Mouse (Mus musculus): ENCODE measurements around the gene Rps6kl1. TPM values are rescaled to one million over a fixed set of nuclear protein-coding genes. Genes with fewer than 3 reads are reported as not detected.

Rps6kl1 gene
- total and polyA plus RNA-seq, 3 experiments: 0.21 to 0.86 (median 0.36) TPM

- in situ Hi-C loops (cut with MboI; ENCODE audit: low pct_ligation_motif_present, low pct_unique_long_range_greater_than_20kb, low sequenced_read_pairs): no loop called here
- H3K9me3 ChIP-seq (replicated peaks; ENCODE audit: low read length): peaks cover 5% of the 10 kb centered on the region
- no peak for TF ChIP-seq ZC3H11A (IDR thresholded peaks at IDR 0.05; ENCODE audit: low read depth, low read length)
- TF ChIP-seq IRF4 (IDR thresholded peaks at IDR 0.05; ENCODE audit: low read depth, low read length): 0 out of 2 replicates have a peak, but pooled peaks have one; percentile 24
- TF ChIP-seq CTCF (conservative IDR thresholded peaks at IDR 0.05 in 1 of 2, IDR thresholded peaks at IDR 0.05 in 1 of 2; ENCODE audit: low read depth in 2 of 2, low read length in 2 of 2): peak in 1 of 2 experiments; percentile 4; a peak in 1 of 4 replicates
- 0 out of 2 replicates have a peak, but pooled peaks have one; percentile 5 for TF ChIP-seq CHD1 (IDR thresholded peaks at IDR 0.05; ENCODE audit: low read depth, low read length)
- no peak for TF ChIP-seq SMC3 (IDR thresholded peaks at IDR 0.05; ENCODE audit: low read depth, low read length)
- TF ChIP-seq TBP (conservative IDR thresholded peaks at IDR 0.05; ENCODE audit: low read depth, low read length): 0 out of 2 replicates have a peak, but pooled peaks have one; percentile 25
- TF ChIP-seq JUND (conservative IDR thresholded peaks at IDR 0.05; ENCODE audit: low read depth, low read length): no peak
- 0 out of 2 replicates have a peak, but pooled peaks have one; percentile 10 for TF ChIP-seq BHLHE40 (IDR thresholded peaks at IDR 0.05; ENCODE audit: low read depth, low read length)
- TF ChIP-seq ZMIZ1 (IDR thresholded peaks at IDR 0.05; ENCODE audit: low read depth, low read length): no peak
- no peak for TF ChIP-seq MYC (IDR thresholded peaks at IDR 0.05; ENCODE audit: low read depth, low read length)
- TF ChIP-seq ELF1 (IDR thresholded peaks at IDR 0.05; ENCODE audit: low read depth, low read length): peak; percentile 47; the same call in 1 of the 2 replicates
- TF ChIP-seq JUN (IDR thresholded peaks at IDR 0.05; ENCODE audit: insufficient read depth, low read depth, low read length): peak; percentile 12; the same call in 1 of the 2 replicates
- peaks cover 7 to 32% of the 10 kb centered on the region in 2 experiments for H3K36me3 ChIP-seq (replicated peaks in 1 of 2; ENCODE audit: control insufficient read depth in 1 of 2, insufficient read depth in 1 of 2, low read length in 1 of 2)
- no peaks in the 10 kb centered on the region for H3K27me3 ChIP-seq (replicated peaks)
- dilution Hi-C loops (cut with MboI; ENCODE audit: extremely low pct_ligation_motif_present, extremely low pct_unique_long_range_greater_than_20kb, low sequenced_read_pairs): no loop called here
- H3K4me2 ChIP-seq (ENCODE audit: insufficient read depth, low read depth, poor library complexity, severe bottlenecking): peak overlapping the region; percentile 94
- no peak overlapping the region for H3K27ac ChIP-seq (ENCODE audit: insufficient read depth, low read depth)
- no peak overlapping the region for H3K4me3 ChIP-seq (replicated peaks in 1 of 3; ENCODE audit: low read depth in 2 of 3, low read length in 2 of 3, poor library complexity in 1 of 3)
- H3K4me1 ChIP-seq (ENCODE audit: control insufficient read depth in 1 of 2, insufficient read depth in 2 of 2): peaks cover 13 to 68% of the 10 kb centered on the region in 2 experiments
- peak overlapping the region; percentile 30; the same call in 1 of the 2 replicates for H3K9ac ChIP-seq (ENCODE audit: insufficient read depth, low read depth)
- DNase-seq (ENCODE audit: extremely low read depth): no peak
- peaks cover 53% of the 10 kb centered on the region for H3K79me2 ChIP-seq (replicated peaks; ENCODE audit: control insufficient read depth, extremely low read depth, insufficient read depth, poor library complexity, severe bottlenecking)
These were observed 42.4 kb downstream of the Rps6kl1 start for GRCm38 (mm10) chr12:85108643-85109042.

GRCm38 (mm10) chr12:85106292-85106691, 44.8 kb downstream of the Rps6kl1 start:
- Histone ChIP-seq H3K27me3 (replicated peaks) (no peaks in the 10 kb centered on the region), H3K4me1 (ENCODE audit: control insufficient read depth in 1 of 2, insufficient read depth in 2 of 2) (peaks cover 18 to 70% of the 10 kb centered on the region in 2 experiments), H3K4me2 (ENCODE audit: insufficient read depth, low read depth, poor library complexity, severe bottlenecking) (peak overlapping the region; percentile 39; the same call in 1 of the 2 replicates), H3K36me3 (replicated peaks in 1 of 2; ENCODE audit: control insufficient read depth in 1 of 2, insufficient read depth in 1 of 2, low read length in 1 of 2) (peaks cover 10 to 26% of the 10 kb centered on the region in 2 experiments), H3K27ac (ENCODE audit: insufficient read depth, low read depth) (peak overlapping the region; percentile 59), H3K9me3 (replicated peaks; ENCODE audit: low read length) (peaks cover 5% of the 10 kb centered on the region), H3K4me3 (replicated peaks in 1 of 3; ENCODE audit: low read depth in 2 of 3, low read length in 2 of 3, poor library complexity in 1 of 3) (peak overlapping the region; percentile 25 to 43 (median 36)), H3K79me2 (replicated peaks; ENCODE audit: control insufficient read depth, extremely low read depth, insufficient read depth, poor library complexity, severe bottlenecking) (peaks cover 29% of the 10 kb centered on the region), H3K9ac (ENCODE audit: insufficient read depth, low read depth) (peak overlapping the region; percentile 83)
- dilution Hi-C loops (cut with MboI; ENCODE audit: extremely low pct_ligation_motif_present, extremely low pct_unique_long_range_greater_than_20kb, low sequenced_read_pairs) (no loop called here), in situ Hi-C loops (cut with MboI; ENCODE audit: low pct_ligation_motif_present, low pct_unique_long_range_greater_than_20kb, low sequenced_read_pairs) (no loop called here)
- no peak for DNase-seq (ENCODE audit: extremely low read depth)
- TF ChIP-seq CHD2 (IDR thresholded peaks at IDR 0.05; ENCODE audit: low read length) (no peak), BHLHE40 (IDR thresholded peaks at IDR 0.05; ENCODE audit: low read depth, low read length) (peak; percentile 37), ZNF384 (IDR thresholded peaks at IDR 0.05; ENCODE audit: low read depth, low read length) (no peak), ETS1 (conservative IDR thresholded peaks at IDR 0.05; ENCODE audit: low read depth, low read length) (no peak; the same call in 1 of the 2 replicates), MYC (IDR thresholded peaks at IDR 0.05; ENCODE audit: low read depth, low read length) (peak; percentile 66; the same call in 1 of the 2 replicates), RAD21 (IDR thresholded peaks at IDR 0.05; ENCODE audit: low read depth, low read length) (no peak), KAT2A (IDR thresholded peaks at IDR 0.05; ENCODE audit: insufficient replicate concordance, low read length) (no peak), TCF12 (IDR thresholded peaks at IDR 0.05; ENCODE audit: low read depth, low read length) (peak; percentile 60; the same call in 1 of the 2 replicates), SMC3 (IDR thresholded peaks at IDR 0.05; ENCODE audit: low read depth, low read length) (no peak), USF1 (IDR thresholded peaks at IDR 0.05; ENCODE audit: low read depth, low read length) (no peak), MAZ (IDR thresholded peaks at IDR 0.05; ENCODE audit: low read depth, low read length) (peak; percentile 55; the same call in 1 of the 2 replicates), MEF2A (IDR thresholded peaks at IDR 0.05; ENCODE audit: borderline replicate concordance, low read depth, low read length) (no peak), PAX5 (IDR thresholded peaks at IDR 0.05; ENCODE audit: low read length) (no peak), HCFC1 (IDR thresholded peaks at IDR 0.05; ENCODE audit: low read depth, low read length) (no peak), SIN3A (IDR thresholded peaks at IDR 0.05; ENCODE audit: low read length) (peak; percentile 24), EP300 (IDR thresholded peaks at IDR 0.05; ENCODE audit: low read length) (peak; percentile 36; the same call in 1 of the 2 replicates), CTCF (conservative IDR thresholded peaks at IDR 0.05 in 1 of 2, IDR thresholded peaks at IDR 0.05 in 1 of 2; ENCODE audit: low read depth in 2 of 2, low read length in 2 of 2) (no peak), POLR2A (IDR thresholded peaks at IDR 0.05; ENCODE audit: low read depth, low read length) (peak; percentile 85), JUN (IDR thresholded peaks at IDR 0.05; ENCODE audit: insufficient read depth, low read depth, low read length) (no peak), ZMIZ1 (IDR thresholded peaks at IDR 0.05; ENCODE audit: low read depth, low read length) (no peak; the same call in 1 of the 2 replicates), NRF1 (IDR thresholded peaks at IDR 0.05; ENCODE audit: low read depth, low read length) (no peak), UBTF (IDR thresholded peaks at IDR 0.05; ENCODE audit: low read depth, low read length) (no peak), IRF4 (IDR thresholded peaks at IDR 0.05; ENCODE audit: low read depth, low read length) (0 out of 2 replicates have a peak, but pooled peaks have one; percentile 24), POLR2AphosphoS2 (IDR thresholded peaks at IDR 0.05; ENCODE audit: low read depth, low read length) (0 out of 2 replicates have a peak, but pooled peaks have one; percentile 52), ZKSCAN1 (IDR thresholded peaks at IDR 0.05; ENCODE audit: borderline replicate concordance, low read depth, low read length) (no peak)
